Mouse (Mus musculus): ENCODE measurements at regions not wholly inside any gene's neighbourhood (a gene's known extent, or its start where the extent isn't known, plus 50 kb on each side); places are given as distances from the start of the nearest gene placed in this dataset.

DNA sequence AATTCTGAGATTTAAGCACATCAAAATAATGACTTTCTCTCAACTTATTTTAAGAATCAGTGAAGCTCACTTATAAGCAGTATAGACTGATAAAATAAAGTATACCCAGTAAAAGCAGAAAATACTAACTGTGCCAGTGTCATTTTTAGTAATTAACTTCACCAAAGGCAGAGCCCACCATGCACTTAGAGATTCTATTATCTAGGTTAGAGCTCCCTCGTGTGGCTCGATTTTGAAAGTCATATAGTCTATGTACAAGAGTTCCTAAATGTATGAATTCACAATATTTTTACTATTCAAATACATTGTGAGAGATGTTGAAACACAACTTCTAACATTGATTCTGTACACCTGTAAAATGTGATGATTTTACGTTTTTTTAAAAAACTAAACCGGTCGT is 589.3 kb downstream of the Kcnj3 start:
- peak; percentile 6 for DNase-seq

DNA sequence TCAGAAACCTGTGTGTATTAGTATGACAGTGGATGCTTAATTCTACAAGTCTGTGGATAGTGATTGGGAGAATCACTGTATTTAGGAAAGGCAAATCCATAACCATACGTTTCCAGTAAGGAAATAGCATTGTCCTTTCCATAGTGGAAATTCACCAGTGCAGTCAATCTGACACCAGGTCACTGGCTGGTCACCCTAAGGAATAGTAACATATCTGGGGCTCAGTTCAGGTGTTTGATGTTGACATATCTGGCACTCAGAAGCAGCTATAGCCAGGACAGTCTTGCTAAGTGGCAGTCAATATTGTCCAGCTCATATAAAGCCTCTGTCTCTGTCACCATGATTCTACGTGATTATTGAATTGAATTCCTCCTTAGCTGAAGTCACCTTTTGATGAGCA is 593.2 kb downstream of the Kcnj3 start:
- no peak for DNase-seq

All from thymus, postnatal 4 days (tissue).